Mouse (Mus musculus): Measurements from ENCODE around the gene Slc26a10.

Gene Slc26a10

DNA sequence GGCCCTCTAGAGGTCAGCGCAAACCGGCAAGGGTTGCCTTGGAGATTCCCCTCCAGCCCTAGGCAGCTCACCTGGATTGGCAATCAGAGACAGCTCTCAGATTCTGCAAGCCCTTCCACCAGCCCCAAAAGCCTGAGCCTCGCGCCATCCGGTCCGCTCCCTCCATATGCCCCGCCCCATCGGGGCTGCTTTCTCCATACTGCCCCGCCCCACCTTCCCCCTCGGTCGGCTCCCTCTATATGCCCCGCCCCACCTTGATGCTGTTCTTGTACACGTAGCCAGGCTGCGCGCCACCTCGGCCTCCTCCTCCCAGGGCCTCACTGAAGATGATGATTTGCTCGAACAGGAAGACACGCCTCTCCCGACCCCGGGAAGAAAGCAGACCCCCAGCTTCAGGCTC lies 3.3 kb upstream of the Slc26a10 start:
- peak; percentile 93 for DNase-seq (ENCODE audit: low read depth, low spot score)

DNA sequence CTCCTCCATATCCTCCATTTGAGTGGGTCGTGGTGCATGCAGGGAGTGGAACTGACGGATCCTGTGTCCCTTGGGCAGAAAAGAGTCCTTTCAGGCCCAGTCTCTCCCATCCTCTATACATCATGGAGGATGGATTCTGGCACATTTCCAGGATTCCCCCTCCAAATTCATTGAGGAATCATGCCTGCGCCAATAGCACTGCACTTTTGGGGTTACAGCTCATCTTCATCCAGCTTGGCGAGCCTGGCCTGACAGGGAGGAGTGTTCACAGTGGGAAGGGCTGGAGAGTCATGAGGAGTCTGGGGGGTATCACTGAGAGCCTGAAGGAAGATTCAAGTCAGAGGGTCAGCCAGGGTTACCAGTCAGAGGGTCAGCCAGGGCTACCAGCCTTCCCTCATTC lies 2.2 kb upstream of the Slc26a10 start:
- no peak for DNase-seq (ENCODE audit: low read depth, low spot score)

DNA sequence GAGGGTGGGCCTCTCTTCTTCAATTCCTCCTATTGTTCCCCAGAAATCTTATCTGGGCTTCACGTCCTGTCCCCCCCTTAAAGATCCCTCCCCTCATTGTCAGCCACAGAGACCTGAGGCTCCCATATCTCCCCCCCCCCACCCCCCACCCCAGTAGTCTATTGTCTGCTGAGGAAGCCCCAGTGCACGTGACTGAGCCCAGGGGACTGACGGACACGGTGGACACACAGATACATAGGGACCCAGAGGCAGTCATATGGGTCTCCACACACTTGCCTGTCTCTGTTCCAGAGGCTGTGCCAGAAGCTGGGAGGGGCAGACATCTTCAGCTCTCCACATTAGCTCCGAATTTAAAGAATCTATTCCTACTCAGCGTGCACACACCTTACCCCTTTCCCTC lies 1.1 kb upstream of the Slc26a10 start:
- no peak for DNase-seq (ENCODE audit: low read depth, low spot score)

DNA sequence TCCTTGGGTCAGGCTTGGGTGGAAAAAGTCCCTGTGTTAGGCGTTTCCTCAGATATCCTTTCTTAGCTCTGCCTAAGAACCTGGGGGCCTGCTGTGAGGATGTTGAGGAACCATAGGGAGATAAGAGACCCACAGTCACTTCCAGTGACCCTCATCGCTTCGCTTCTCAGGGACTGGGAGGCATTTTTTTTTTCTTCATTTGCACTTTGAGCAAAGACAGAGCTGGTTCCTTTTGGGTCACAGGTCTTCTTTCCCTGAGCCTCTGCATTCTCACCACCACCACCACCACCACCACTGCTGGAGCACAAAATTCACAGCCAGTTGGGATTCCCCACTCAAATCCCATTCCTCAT lies 226 bp upstream of the Slc26a10 start:
- DNase-seq (ENCODE audit: low read depth, low spot score), result no peak

DNA sequence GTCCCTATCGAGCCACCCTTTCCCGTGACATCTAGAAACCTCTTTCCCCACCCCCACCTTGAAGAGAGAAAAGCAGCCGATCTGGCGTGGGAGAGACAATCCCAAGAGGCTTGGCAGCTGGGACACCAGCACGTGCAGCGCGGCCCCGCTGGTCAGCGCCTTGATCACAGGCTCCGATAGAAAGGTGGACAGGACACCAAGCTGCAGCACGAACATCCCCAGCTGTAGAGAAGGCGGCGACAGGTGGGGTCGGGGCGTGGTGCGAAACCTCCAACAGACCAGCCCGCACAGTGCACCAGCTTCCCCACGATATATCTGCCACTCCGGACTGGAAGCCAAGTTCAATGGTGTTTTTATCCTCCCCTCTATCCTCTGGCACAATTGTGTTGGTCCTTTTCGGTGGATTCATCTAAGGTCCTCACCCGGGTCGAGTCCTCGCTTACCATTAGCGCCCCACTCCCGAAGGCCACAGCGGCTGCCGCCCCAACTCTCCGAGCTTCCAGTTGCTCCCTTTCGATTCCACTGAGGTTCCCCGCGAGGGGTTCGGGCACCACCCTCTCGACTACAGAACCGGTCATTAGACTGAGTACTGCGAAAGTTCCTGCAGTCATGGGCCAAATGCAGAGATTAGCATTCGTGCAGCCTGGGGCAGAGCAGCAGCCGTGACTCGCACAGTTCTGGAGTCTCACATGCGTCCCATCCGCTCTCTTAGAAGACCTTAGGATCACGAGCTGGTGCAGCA lies 2.0 kb downstream of the Slc26a10 start:
- no peak for DNase-seq (ENCODE audit: low read depth, low spot score)

DNA sequence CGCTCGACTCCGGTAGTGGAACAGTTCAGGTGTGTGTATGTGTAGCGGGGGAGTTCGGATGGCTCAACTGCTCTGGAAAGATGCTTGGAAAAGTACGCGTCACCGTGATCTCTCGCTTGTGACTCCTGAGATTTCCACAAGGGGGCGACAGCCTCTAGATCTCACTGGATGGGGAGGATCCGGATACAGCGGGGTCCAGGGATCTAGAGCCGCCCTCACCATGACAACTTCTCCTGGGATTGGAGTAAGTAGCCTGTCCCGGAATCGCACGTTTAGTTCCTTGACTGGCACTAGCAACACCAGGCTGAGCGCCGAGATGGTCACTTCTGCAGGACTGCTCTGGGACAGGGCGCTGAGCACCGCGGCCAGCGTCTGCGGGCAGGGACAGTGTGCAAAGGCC lies 2.7 kb downstream of the Slc26a10 start:
- peak; percentile 91 for DNase-seq (ENCODE audit: low read depth, low spot score)

DNA sequence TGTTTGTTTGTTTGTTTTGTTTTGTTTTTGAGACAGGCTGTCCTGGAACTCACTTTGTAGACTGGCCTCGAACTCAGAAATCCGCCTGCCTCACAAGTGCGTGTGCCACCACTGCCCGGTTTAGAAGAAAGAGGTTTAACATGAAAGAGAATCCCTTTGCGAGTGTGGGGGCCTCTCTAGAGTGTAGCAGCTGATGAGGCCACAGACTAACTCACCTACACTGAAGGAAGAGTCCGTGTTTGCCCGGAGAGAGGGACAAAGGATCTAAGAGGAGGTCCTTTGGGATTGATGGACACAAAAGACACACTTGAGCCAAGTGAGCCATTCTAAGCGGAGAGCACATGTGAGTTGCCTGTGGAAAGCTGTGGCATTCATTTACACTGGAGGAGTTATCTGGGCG lies 3.2 kb downstream of the Slc26a10 start:
- no peak for DNase-seq (ENCODE audit: low read depth, low spot score)

DNA sequence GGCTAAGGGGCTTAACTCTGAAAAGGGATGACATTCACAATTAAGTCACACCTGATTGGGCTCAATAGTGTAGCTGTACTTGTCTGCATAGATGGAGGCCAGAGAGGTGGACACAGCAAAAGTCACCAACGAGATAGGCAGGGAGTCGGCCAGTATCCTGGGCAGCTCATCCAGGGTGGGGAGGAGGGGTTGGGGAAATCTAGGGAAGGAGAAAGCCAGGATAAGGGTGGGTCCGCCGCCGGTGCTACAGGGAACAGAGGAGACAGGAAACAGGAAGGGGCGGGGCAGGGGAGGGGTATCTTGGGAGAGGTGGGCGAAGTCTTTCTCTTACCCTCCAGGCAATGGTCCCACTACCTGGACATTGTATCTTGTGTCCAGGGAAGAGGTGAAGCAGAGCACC lies 3.7 kb downstream of the Slc26a10 start:
- DNase-seq (ENCODE audit: low read depth, low spot score), result peak; percentile 60

DNA sequence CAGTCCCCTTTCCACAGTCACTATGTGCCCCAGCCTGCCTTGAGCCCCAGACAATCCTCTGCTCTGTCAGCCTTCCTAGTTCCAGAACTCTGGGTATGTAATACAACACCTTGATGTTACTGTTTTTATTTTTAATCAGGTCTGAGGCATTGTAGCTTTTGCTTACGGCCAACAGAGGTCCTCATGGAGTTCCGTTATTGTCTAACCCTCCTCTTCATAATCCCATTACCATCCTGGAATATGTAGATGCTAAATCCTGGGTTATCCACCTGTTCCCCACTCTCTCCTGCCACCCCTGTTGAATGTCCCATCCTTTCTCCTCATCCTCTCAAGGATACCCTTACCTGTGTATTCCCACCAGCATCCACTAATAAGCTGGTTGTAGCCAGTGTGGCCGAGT lies 4.2 kb downstream of the Slc26a10 start:
- DNase-seq (ENCODE audit: low read depth, low spot score), result no peak

DNA sequence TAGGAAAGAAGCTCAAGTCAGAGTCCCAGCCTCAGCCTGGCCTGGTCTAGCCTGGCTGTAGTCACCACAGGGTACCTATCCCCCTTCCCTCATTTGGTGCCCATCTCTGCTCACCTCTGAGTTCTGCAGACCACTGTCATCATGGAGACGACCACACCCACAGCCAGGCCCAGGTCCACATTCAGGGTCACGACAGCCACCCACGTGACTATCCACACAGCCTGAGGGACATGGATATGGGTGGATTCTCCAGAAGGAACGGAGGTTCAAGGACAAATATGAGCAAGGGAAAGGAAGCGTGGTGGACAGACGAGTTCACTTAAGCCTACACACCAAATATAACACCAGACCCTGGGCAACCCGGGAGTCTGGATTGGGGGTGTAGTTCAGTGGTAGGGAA lies 6.3 kb downstream of the Slc26a10 start:
- no peak for DNase-seq (ENCODE audit: low read depth, low spot score)

DNA sequence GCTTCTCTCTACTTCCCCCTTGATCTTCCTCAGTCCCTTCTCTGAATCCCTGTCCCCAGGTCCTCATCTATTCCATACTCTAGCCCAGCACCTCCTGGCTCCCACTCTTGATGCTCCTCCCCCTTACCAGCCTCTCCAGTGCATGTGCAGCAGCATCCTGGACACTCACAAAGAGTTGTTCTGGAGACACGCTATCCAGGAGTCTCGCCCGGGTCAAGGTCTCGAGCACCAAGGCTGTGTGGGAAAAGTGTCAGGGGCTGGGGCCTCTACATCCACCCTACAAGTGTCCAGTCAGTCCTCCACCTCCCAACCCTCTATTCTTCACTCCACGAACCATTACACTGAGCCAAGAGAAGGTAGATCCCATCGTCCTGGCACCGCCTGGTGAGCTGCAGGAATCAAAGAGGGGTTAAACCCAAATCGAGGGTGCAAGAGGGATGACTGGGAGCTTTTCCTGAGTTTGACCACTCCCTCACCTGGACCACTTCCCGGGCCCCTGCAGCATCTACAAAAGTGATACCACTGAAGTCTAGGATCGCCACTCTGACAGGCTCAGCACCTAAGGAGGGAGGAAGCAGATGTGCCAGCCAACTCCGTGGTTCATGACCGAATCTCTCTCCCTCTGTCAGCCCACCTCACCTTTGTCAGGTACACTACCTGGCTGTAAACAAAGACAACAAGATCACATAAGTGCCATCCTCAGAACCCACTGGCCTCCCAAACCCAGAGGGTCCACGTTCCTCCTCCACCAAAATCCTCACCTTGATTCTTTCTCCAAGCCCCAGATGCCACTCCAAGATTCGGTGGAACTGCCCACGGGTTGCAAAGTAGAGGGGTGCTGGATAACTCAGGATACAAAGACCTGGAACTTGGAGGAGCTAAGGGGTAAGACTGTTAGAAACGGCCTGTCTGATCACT lies 7.0 kb downstream of the Slc26a10 start:
- DNase-seq (ENCODE audit: low read depth, low spot score), result no peak

DNA sequence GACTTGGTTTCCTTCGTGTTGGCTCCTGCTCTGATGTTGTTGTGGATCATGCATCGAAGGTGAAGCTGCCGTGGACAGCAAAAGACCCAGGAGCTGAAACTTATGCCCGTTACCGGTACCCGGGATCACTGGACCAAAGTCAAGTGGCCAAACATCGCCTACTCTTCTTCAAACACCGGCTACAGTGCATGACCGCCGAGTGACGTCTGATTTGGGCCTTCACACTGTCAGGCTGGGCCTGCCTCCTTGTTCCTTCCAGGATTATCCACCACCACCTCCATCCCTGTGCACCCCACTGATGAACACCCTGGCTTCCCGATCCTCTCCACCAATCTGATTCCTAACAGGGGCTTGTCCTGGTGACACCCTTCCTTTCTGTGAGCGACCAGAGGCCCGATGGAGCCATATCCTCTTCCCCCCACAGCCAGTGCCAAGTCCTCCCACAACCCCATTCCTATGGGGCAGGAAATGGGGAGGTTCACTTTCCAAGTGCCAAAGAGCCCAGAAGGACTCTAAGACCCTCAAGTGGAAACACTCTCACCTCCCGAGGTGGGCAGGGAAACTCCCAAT lies 8.7 kb downstream of the Slc26a10 start:
- DNase-seq (ENCODE audit: low read depth, low spot score), result peak; percentile 7

DNA sequence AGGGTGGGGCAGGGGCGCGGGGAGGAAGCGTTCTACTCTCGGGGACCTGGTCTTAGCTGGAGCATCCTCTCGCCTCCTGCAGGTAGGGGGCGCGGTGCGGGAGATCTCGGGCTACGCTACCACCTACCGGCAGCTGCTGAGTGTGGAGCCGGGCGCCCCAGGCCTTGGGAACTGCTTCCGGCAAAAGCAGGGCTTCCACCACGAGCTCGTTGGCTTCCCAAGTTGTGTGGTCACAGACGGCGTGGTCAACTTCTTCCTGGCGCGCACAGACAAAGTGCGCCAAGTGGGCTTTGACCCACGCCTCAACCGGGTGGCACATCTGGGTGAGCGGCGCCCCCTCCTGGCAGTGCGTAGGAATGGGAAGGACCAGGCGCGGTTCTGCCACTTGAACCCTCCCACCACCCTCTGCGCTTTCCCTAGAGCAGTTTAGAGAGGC lies 9.6 kb downstream of the Slc26a10 start:
- peak; percentile 89 for DNase-seq (ENCODE audit: low read depth, low spot score)

DNA sequence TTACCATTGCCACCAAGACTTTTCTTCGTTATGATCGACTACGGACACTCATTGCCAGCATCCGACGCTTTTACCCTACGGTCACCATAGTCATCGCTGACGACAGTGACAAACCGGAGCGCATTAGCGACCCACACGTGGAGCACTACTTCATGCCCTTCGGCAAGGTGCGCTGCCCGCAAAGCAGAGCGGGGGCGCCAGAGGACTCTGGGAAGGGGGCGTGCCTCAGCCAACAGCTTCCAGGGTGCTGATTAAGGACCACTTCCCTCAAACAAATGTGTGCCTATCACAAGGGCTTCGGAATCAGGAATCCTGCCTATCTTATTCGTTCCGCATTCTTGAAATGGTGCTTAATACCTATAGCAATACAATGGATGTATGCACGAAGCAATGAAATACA lies 10.4 kb downstream of the Slc26a10 start:
- peak; percentile 74 for DNase-seq (ENCODE audit: low read depth, low spot score)

DNA sequence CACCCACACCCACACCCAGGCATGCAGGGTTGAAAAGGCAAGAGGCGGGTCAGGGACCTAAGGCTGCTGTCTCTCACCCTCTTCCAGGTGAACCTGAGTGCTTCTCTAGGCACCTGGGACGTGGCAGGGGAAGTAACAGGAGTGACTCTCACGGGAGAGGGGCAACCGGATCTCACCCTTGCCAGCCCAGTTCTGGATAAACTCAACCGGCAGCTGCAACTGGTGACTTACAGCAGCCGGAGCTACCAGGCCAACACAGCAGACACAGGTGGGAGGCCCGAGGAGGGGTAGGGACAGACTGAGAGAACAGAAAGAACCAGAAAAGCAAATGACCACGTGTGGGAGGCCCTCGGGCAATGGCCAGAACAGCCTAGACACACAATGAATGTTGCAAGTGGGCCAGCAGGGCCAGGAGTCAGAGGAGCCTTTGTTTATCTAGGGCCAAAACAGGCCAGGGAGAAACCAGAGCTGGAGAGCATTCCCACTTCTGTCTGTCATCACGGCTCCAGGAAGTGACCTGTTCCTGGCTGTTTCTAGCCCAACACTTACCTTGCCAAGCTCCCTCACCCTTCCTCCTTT lies 12.7 kb downstream of the Slc26a10 start:
- DNase-seq (ENCODE audit: low read depth, low spot score), result no peak

DNA sequence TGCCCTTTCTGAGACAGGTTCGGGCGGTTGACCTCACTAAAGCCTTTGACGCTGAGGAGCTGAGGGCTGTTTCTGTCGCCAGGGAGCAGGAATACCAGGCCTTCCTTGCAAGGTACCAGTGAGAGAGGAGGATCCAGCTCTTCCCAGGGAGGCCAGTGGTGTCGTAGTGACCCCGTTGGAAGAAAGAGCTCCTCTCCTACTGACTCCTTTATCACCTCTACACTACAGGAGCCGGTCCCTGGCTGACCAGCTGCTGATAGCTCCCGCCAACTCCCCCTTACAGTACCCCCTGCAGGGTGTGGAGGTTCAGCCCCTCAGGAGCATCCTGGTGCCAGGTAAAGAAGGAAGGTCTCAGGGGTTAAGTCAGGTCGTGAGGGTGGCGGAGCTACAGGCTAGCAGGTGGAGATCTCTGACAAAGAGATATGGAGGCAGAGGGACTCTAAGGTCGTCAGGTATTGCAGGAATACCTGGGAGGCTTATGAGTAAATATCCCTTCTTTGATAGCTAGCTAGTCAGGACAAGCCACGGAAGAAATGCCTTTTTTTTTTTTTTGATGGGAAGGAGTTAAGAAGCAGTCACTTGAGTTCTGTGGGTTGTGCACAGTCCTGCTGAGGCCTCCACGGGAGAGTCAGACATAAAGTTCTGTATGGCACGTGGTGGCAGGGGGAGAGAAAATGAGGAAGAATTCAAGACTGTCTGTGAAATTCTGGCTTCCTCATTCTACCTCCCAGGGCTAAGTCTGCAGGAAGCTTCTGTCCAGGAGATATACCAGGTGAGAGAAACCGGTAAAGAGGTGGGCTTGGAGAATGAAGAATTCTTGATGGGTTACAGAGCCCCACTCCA lies 13.5 kb downstream of the Slc26a10 start:
- DNase-seq (ENCODE audit: low read depth, low spot score), result no peak

DNA sequence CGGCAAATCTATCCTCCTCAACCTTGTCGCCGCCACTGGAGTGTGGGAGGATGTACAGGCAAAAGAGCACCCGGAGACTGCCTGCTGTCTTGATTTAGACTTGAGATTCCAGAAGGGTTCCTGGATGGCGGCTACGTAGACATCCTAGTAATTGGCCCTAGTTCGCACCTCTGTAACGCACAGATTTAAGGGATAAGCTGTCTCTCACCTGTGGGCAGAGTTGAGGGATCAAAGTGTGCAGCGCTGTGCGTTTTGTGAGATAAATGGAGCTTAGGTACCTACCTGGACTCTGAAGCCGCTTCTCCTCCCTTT lies 14.1 kb downstream of the Slc26a10 start:
- no peak for DNase-seq (ENCODE audit: low read depth, low spot score)

DNA sequence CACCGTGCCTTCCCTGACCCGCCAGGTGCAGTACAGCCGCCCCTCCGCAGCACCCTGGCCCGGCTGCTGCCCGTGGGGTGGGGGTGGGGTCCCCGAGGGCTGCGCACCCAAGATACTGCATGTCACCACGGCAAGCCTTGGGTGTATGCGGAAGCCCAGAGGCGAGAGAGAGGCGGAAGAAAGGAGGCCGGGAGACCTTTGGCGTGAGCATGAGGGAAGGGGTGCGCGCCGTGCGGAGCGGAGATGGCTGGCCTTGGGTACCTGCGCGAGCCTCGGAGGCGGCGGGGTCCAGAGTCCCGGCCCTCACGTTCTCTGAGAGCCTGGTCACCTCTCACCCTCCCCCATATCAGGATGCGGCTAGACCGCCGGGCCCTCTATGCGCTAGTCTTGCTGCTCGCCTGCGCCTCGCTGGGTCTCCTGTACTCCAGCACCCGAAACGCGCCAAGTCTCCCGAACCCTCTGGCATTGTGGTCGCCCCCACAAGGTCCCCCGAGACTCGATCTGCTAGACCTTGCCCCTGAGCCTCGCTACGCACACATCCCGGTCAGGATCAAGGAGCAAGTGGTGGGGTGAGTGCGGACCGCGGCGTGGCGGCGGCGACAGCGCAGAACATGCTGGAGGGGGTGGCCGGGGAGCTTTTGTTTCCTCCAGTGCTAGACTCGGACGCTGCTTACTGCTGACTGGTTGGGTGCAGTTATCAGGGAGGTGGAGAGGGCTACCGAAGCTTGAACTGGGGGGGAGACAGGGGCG lies 14.6 kb downstream of the Slc26a10 start:
- peak; percentile 77 for DNase-seq (ENCODE audit: low read depth, low spot score)

DNA sequence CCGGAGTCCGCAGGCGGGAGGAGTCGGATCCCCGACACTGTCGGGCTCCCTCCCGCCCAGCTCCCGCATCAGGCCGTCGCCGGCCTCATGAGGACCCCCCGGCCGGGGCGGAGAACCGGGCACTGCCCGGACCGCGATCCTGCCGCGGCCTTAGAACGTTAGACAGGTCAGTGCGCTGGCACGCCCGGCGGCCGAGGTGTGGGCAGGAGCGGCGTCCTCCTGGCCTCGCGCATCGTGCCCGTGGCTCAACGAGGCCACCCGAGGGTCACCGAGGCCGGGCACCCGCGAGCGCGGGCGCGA lies 15.1 kb downstream of the Slc26a10 start:
- no peak for DNase-seq (ENCODE audit: low read depth, low spot score)

DNA sequence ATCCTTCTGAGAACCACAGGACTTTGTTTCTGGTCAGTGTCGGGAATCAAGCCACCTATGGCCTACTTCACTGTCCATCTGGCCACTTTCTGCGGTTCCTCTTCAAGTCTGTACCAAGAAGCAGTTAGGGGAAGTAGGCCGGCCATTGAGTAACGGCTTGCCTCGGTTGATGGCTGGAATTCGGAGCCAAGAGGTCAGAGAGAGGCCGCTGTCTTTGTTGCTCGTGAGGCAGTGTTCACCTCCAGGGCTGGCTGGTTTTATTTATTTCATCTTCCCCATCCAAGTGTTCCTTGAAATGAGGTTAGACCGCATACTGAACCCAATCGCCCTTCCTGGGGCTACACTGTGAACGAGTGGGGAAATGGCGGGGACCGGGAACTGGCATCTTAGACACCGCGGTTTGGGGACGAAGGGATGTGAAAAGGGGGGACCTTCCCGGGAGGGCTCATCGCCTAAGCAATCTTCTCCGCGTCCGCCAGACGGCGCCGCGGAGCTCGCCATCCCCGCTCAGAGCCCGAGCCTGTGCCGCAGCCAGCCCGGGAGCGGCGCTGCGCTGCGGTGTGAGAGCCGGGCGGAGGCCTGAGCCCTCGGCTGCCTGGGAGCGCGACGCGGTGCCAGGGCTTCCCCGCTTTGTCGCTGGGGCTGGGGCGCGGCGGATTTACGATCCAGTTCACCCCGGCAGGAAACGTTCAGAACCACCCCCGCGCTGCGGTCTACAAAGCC lies 15.7 kb downstream of the Slc26a10 start, which contains the start of gene B4galnt1:
B4galnt1 (plus strand) TSS at position 595 of the 723 bp plus-strand sequence.
- peak; percentile 85 for DNase-seq (ENCODE audit: low read depth, low spot score)
